Mouse (Mus musculus) ovary, postnatal 14 days (tissue): ENCODE results near the gene Prkg1.

Source experiments
- DNase-seq: peaks from one replicate; pipeline ENCODE4 v3.0.0; 2022; ENCODE audit warnings: low spot score

The Prkg1 gene

GRCm38 (mm10) chr19:31764801-31765340 is at the start of gene Prkg1:
Prkg1 (minus strand) TSS chr19:31765033.
- DNase-seq: no peak

- DNase-seq: no peak
Observed at GRCm38 (mm10) chr19:31813087-31813486, 48.3 kb upstream of the Prkg1 start.

- DNase-seq: no peak
Observed at GRCm38 (mm10) chr19:31811371-31811770, 46.5 kb upstream of the Prkg1 start.

- no peak for DNase-seq
Observed at GRCm38 (mm10) chr19:31805391-31805790, 40.6 kb upstream of the Prkg1 start.

- DNase-seq: peak; percentile 25
Observed at GRCm38 (mm10) chr19:31795485-31796046, 30.7 kb upstream of the Prkg1 start.

GRCm38 (mm10) chr19:31791724-31792123 is 26.9 kb upstream of the Prkg1 start:
- DNase-seq: no peak

GRCm38 (mm10) chr19:31781521-31782018 is 16.7 kb upstream of the Prkg1 start:
- DNase-seq: no peak

GRCm38 (mm10) chr19:31781077-31781476 is 16.2 kb upstream of the Prkg1 start:
- no peak for DNase-seq

- no peak for DNase-seq
Observed at GRCm38 (mm10) chr19:31780222-31780621, 15.4 kb upstream of the Prkg1 start.

- no peak for DNase-seq
Observed at GRCm38 (mm10) chr19:31779021-31779420, 14.2 kb upstream of the Prkg1 start.

- DNase-seq: no peak
Observed at GRCm38 (mm10) chr19:31767004-31767403, 2.2 kb upstream of the Prkg1 start.

- DNase-seq: no peak
Observed at GRCm38 (mm10) chr19:31765451-31765850, 618 bp upstream of the Prkg1 start.

GRCm38 (mm10) chr19:31763951-31764800 is 657 bp downstream of the Prkg1 start:
- DNase-seq: peak; percentile 18

- DNase-seq: no peak
Observed at GRCm38 (mm10) chr19:31763246-31763821, 1.5 kb downstream of the Prkg1 start.

GRCm38 (mm10) chr19:31762411-31763245 is 2.2 kb downstream of the Prkg1 start:
- peak; percentile 21 for DNase-seq

- DNase-seq: no peak
Observed at GRCm38 (mm10) chr19:31759855-31760254, 5.0 kb downstream of the Prkg1 start.

GRCm38 (mm10) chr19:31755929-31756792 is 8.7 kb downstream of the Prkg1 start:
- peak; percentile 55 for DNase-seq

- no peak for DNase-seq
Observed at GRCm38 (mm10) chr19:31754642-31755287, 10.1 kb downstream of the Prkg1 start.

GRCm38 (mm10) chr19:31750976-31751676 is 13.7 kb downstream of the Prkg1 start:
- no peak for DNase-seq

GRCm38 (mm10) chr19:31746635-31747034 is 18.2 kb downstream of the Prkg1 start:
- peak; percentile 29 for DNase-seq
